Mouse (Mus musculus) left cerebral cortex, postnatal 10 days (tissue): ENCODE measurements around the gene Ap4s1. TPM values are rescaled to one million over a fixed set of nuclear protein-coding genes. Genes with fewer than 3 reads are reported as not detected.

Source experiments
- DNase-seq, 2 experiments: peaks; one replicate each; pipeline ENCODE4 v3.0.0; 2021 to 2022; ENCODE audit warnings: low spot score in 2 of 2, mixed read lengths in 1 of 2; ENCODE audit errors: extremely low spot score in 1 of 2
- intact Hi-C: fragments of 180-260 bp; cut with DNase I; formaldehyde crosslinking; loops from one replicate; pipeline ENCODE4 v1.15.1; 2025
- total RNA-seq, 2 experiments: library from RNA; stranded (reverse); gene quantifications; 2 replicates each; pipeline ENCODE4 v1.2.3; 2021

Ap4s1 gene
- total RNA-seq, 2 experiments from 2014 or later: 44.0 to 44.5 TPM

DNA sequence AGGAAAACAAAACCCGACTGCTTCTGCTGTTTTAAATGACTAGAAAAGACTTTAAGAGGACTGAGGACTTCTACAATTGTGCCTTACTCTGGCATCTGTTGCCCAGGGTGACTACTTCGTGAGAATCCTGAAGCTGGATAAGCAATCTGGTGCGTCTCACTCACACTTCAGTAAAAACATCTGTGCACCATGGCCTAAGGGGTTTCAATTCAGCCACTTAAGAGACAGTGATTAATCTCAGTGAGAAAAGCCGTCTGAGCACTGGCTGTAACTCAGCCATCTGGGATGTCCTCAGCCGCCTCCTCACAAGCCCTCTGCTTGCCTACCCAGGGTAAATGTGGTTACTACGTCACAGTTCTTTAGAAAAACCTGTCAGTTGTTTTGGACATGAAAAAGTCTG, 54.1 kb downstream of the Ap4s1 start:
- intact Hi-C loops: loop anchor here (5.0 kb wide), 1 partner anchor 78 kb away; no protein-coding TSS in a partner anchor
- DNase-seq: no peak

DNA sequence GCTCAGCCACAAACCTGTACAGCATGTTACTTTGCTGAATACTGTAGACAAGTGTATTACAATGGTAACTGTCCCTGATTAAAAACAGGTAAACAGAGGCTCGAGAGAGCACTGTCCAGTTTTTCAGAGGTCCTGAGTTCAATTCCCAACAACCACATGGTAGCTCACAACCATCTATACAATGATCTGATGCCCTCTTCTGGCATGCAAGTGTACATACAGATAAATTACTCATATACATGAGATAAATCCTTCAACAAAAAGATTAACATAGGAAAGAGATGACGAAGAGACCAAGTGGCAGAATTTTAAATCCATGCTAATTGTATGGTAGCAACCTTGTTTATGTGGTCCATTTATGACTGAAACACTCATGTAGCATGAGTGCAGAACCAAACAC, 56.5 kb downstream of the Ap4s1 start:
- DNase-seq: no peak
- intact Hi-C loops: no loop called here

DNA sequence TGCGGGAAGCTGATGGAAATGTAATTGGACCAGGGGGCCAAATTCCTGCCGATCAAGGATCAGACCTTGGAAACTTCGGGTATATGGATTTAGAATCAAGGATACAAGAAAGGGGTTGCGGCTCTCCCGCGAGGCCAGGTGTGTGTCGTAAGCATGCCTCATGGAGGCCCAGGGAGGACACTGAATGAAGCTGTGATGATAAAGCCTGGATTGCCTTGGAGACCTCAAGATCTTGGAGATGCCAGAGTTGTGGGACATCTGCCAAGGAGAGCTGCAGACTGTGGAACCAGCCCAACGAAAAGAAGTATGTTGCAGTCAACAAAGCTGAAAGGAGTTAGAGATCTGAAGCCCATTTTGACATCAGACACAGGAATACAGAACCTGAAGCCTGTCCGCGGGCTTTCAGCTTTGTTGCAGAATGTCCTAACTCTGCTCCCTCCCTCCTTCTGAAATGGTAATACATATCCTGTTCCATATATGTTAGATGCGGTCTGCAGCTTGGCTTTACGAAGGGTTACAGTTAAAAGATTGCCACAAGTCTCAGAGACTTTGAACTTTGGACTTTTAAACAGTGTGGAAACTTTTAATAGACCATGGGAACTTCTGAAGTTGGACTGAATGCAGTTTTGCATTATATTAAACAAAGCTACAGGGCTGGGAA, 65.2 kb downstream of the Ap4s1 start:
- DNase-seq: no peak
- intact Hi-C loops: loop anchor here (10.0 kb wide), 1 partner anchor 361 kb away; no protein-coding TSS in a partner anchor

DNA sequence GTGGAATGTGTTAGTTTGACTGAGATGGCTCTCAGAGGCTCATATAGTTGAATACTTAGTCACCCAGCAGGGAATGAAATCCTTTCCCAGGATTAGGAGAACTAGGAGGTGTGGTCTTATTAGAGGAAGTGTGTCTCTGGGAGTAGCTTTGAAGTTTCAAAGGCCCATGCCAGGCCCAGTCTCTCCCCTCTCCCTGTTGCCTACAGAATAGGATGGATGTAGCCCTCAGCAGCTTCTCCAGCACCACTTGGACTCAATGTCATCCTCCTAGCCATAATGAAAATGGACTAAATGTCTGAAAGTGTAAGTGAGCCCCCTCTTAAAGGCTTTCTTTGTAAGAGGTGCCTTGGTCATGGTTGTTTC, 65.7 kb downstream of the Ap4s1 start:
- intact Hi-C loops: loop anchor here (10.0 kb wide), 1 partner anchor 362 kb away; no protein-coding TSS in a partner anchor
- DNase-seq: no peak

DNA sequence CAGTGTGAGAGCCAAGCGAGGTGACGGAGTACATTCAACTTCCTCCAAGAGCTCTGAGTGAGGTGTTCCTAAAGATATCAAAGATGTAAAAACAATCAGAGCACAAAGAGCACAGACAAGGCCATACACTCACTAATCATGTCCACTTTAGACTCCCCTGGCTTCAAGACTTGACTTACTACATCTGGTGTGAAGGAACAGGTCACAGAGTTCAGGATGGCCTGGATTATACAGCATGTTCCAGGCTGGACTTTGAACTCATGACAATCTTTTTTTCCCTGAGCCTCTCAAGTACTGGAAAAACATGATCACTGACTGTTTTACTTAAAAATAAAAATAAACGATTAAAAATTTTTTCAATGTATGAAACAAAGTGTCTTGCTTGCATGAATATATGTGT, 68.5 kb downstream of the Ap4s1 start:
- DNase-seq: no peak
- intact Hi-C loops: loop anchor here (10.0 kb wide), 1 partner anchor 365 kb away; no protein-coding TSS in a partner anchor

DNA sequence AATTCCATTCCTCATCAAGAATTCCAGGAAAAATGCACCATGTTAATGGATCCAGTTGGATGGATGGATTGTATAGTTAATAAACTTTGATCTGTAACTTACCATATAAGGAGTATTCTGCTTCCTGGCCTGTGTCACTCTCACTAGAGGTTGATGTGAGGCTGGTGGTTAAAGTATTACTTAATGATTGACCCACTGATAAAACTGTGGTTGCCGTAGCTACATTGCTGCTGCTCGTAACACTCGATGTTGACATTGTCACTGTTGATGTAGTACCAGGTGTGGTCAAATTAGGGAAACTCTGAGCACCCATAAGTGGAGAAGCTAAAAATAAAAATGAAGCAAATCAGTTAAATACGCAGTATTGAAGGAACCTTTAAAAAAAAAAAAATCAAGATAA, 76.6 kb downstream of the Ap4s1 start:
- DNase-seq: no peak
- intact Hi-C loops: no loop called here

DNA sequence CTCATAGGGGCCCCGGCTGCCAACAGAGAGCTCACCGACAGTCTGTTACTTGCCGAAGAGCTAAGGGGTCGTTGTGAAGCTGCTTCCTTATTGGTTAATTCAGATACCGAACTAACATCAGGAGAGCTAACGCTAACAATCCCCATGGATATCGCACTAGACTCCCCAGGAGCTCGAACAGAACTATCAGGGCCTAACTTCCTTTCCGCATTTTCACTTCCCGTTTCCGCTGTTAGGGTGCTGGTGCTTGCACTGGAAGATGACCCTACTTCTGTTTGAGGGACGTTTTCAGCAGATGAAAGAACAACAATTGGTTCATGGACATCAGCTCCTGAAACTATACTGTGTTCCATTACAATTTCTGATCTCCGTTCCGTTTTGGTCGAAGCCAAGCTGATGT, 77.9 kb downstream of the Ap4s1 start:
- intact Hi-C loops: no loop called here

DNA sequence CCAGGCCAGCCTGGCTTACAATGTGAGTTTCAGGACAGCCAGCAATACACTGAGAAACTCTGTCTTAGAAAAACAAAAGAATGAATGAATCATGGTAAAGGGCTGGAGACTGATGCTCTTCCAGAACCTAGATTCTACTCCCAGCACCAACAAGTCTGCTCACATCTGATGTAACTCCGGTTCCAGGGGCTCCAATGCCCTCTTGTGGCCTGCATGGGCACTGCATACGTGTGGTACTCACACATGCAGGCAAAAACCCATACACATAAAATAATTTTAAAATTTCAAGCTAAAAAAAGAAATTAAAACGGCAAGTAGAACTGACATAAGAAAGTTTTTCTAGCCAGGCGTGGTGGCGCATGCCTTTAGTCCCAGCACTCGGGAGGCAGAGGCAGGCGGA, 94.0 kb downstream of the Ap4s1 start:
- DNase-seq: no peak
- intact Hi-C loops: loop anchor here (5.0 kb wide), 1 partner anchor 33 kb away; no protein-coding TSS in a partner anchor

More for the DNA sequence above, 77.9 kb downstream of the Ap4s1 start:
- DNase-seq: no peak

Other genes starting within 250 kb of the Ap4s1 start
- gene Coch, start 97.7 kb upstream of the Ap4s1 start, total RNA-seq: 10 to 100 TPM; 35.2 to 36.7 TPM
- 10 to 100 TPM; 79.3 to 81.5 TPM for gene Strn3, start 864 bp downstream of the Ap4s1 start, total RNA-seq
- gene Hectd1, start 138.5 kb downstream of the Ap4s1 start, total RNA-seq: 10 to 100 TPM; 89.9 to 90.7 TPM